Mouse (Mus musculus): ENCODE measurements around the gene Phf5a.

Gene Phf5a

GRCm38 (mm10) chr15:81828426-81829207, 43.1 kb downstream of the Phf5a start:
- no peak for DNase-seq (ENCODE audit: low read depth, low spot score)

- DNase-seq (ENCODE audit: low read depth, low spot score) = no peak
Observed at GRCm38 (mm10) chr15:81824832-81825231, 46.9 kb downstream of the Phf5a start.

- no peak for DNase-seq (ENCODE audit: low read depth, low spot score)
Observed at GRCm38 (mm10) chr15:81822631-81823030, 49.1 kb downstream of the Phf5a start.

GRCm38 (mm10) chr15:81818404-81818803, 53.3 kb downstream of the Phf5a start:
- no peak for DNase-seq (ENCODE audit: low read depth, low spot score)

- DNase-seq (ENCODE audit: low read depth, low spot score) = no peak
Observed at GRCm38 (mm10) chr15:81814716-81815370, 56.9 kb downstream of the Phf5a start.
